Mouse (Mus musculus) liver, adult 2 months (tissue): ENCODE results near the gene Il34.

Source experiments
- CTCF ChIP-seq: fragments of 200-500 bp; IDR thresholded peaks from 2 replicates; pipeline ENCODE4 v1.5.1; 2011; ENCODE audit warnings: low read depth, low read length, control low read depth
- POLR2A ChIP-seq: fragments of 200-500 bp; IDR thresholded peaks from 2 replicates; pipeline ENCODE4 v1.6.1; 2011; ENCODE audit warnings: low read length, control low read depth; ENCODE audit not compliant: insufficient read depth; ENCODE audit errors: extremely low read depth

DNA sequence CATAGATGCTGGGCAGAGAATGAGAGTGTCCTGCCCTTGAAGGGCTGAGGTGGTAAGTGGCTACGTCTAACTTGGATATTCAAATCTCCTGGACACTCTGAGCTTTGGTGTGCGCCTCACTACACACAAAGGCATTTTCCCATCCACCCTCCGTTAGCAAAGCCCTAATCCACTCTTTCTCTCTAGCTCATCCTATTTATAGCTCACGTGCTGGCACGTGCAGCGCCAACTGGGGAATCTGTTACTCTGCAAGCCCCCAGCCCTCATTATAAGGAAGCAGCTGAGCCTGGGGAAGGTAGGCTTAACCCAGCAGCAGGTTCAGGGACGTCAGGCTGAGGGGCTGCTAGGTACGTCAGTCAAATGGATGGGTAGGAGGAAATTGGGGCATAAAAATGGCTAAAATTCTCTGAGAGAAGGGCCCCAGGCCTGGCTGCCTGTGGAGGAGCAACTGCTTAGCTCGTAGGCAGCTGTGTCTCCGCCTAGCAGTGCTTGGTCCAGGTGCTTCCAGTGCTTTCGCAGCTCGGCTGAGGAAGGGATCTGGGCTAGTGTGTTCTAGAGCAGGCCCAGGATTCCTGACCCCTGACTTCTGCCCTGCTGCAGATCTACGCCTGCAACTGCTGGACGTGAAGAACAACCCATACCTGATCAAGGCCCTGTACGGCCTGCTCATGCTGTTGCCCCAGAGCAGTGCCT lies 90.8 kb downstream of the Il34 start:
- TF ChIP-seq CTCF = no peak
- TF ChIP-seq POLR2A = no peak
